Mouse (Mus musculus) kidney, postnatal 36 days (tissue): ENCODE results near the gene Stag2.

Source experiments
- DNase-seq, 2 experiments: peaks; one replicate each; pipeline ENCODE4 v3.0.0; 2021 to 2022; ENCODE audit warnings: mixed read lengths in 2 of 2

Stag2 gene

GRCm38 (mm10) chrX:42148788-42149556 is at the start of gene Stag2:
TSS of gene Stag2 (plus strand) at chrX:42149317.
- DNase-seq, result peak; percentile 90 to 91

GRCm38 (mm10) chrX:42107137-42107536 is 42.0 kb upstream of the Stag2 start:
- DNase-seq, result peak in 1 of 2 experiments; percentile 26

GRCm38 (mm10) chrX:42110585-42110984 is 38.5 kb upstream of the Stag2 start:
- no peak for DNase-seq

- no peak for DNase-seq
Measured at GRCm38 (mm10) chrX:42119442-42120048, 29.6 kb upstream of the Stag2 start.

- DNase-seq, result no peak
Measured at GRCm38 (mm10) chrX:42124963-42125697, 24.0 kb upstream of the Stag2 start.

- no peak for DNase-seq
Measured at GRCm38 (mm10) chrX:42139882-42140281, 9.2 kb upstream of the Stag2 start.

GRCm38 (mm10) chrX:42142620-42143019 is 6.5 kb upstream of the Stag2 start:
- DNase-seq, result no peak

- no peak for DNase-seq
Measured at GRCm38 (mm10) chrX:42143991-42144390, 5.1 kb upstream of the Stag2 start.

GRCm38 (mm10) chrX:42148016-42148451 is 1.1 kb upstream of the Stag2 start:
- DNase-seq, result peak; percentile 44 to 63

GRCm38 (mm10) chrX:42149557-42150345 is 634 bp downstream of the Stag2 start:
- peak; percentile 27 to 68 for DNase-seq

GRCm38 (mm10) chrX:42150346-42151023 is 1.4 kb downstream of the Stag2 start:
- peak; percentile 84 to 89 for DNase-seq

- peak in 1 of 2 experiments; percentile 28 for DNase-seq
Measured at GRCm38 (mm10) chrX:42151024-42151754, 2.1 kb downstream of the Stag2 start.

- DNase-seq, result peak; percentile 89 to 91
Measured at GRCm38 (mm10) chrX:42151903-42152369, 2.8 kb downstream of the Stag2 start.

- DNase-seq, result no peak
Measured at GRCm38 (mm10) chrX:42153056-42153455, 3.9 kb downstream of the Stag2 start.

GRCm38 (mm10) chrX:42165455-42165854 is 16.3 kb downstream of the Stag2 start:
- no peak for DNase-seq

- no peak for DNase-seq
Measured at GRCm38 (mm10) chrX:42170811-42171210, 21.7 kb downstream of the Stag2 start.

GRCm38 (mm10) chrX:42187590-42187989 is 38.5 kb downstream of the Stag2 start:
- DNase-seq, result no peak

GRCm38 (mm10) chrX:42188825-42189426 is 39.8 kb downstream of the Stag2 start:
- no peak for DNase-seq

GRCm38 (mm10) chrX:42194608-42195007 is 45.5 kb downstream of the Stag2 start:
- no peak for DNase-seq

GRCm38 (mm10) chrX:42202482-42202881 is 53.4 kb downstream of the Stag2 start:
- no peak for DNase-seq

- no peak for DNase-seq
Measured at GRCm38 (mm10) chrX:42215742-42216141, 66.6 kb downstream of the Stag2 start.
